Mouse (Mus musculus) limb, embryonic 11.5 days (tissue): Measurements from ENCODE around the gene Oxsm. TPM values are rescaled to one million over a fixed set of nuclear protein-coding genes. Genes with fewer than 3 reads are reported as not detected.

ENCODE experiments used
- ATAC-seq: fragments of 200-750 bp; cut with Nextera tagmentation; 2 replicates; pipeline ENCODE4 v1.8.0; 2017; ENCODE audit warnings: low read depth; ENCODE audit not compliant: insufficient number of reproducible peaks, low FRiP score, low TSS enrichment
- DNase-seq: peaks from one replicate; pipeline ENCODE4 v3.0.0-alpha.2; 2015; ENCODE audit warnings: low spot score
- H3K27ac ChIP-seq: fragments of 300-500 bp; sonication (generic); replicated peaks from 2 replicates; pipeline ENCODE4 v1.5.1; 2014; ENCODE audit warnings: low read depth, mild to moderate bottlenecking, low read length
- H3K27me3 ChIP-seq: fragments of 300-500 bp; sonication (generic); 2 replicates; pipeline ENCODE4 v1.6.1; 2014; ENCODE audit warnings: mild to moderate bottlenecking, low read length, mixed read lengths; ENCODE audit not compliant: control insufficient read depth, insufficient read depth
- H3K36me3 ChIP-seq: fragments of 300-500 bp; sonication (generic); 2 replicates; pipeline ENCODE4 v1.6.1; 2014; ENCODE audit warnings: mild to moderate bottlenecking, low read length, moderate library complexity, mixed read lengths; ENCODE audit not compliant: control insufficient read depth, insufficient read depth
- H3K4me1 ChIP-seq: fragments of 300-500 bp; sonication (generic); 2 replicates; pipeline ENCODE4 v1.6.1; 2014; ENCODE audit warnings: low read length, mixed read lengths; ENCODE audit not compliant: control insufficient read depth, insufficient read depth
- H3K4me2 ChIP-seq: fragments of 300-500 bp; sonication (generic); 2 replicates; pipeline ENCODE4 v1.6.1; 2014; ENCODE audit warnings: low read depth, mild to moderate bottlenecking, moderate library complexity; ENCODE audit not compliant: severe bottlenecking
- H3K4me3 ChIP-seq: fragments of 300-500 bp; sonication (generic); 2 replicates; pipeline ENCODE4 v1.5.1; 2014; ENCODE audit warnings: low read depth, low read length
- H3K9ac ChIP-seq: fragments of 300-500 bp; sonication (generic); 2 replicates; pipeline ENCODE4 v1.6.1; 2014; ENCODE audit warnings: mild to moderate bottlenecking, low read length
- H3K9me3 ChIP-seq: fragments of 300-500 bp; sonication (generic); 2 replicates; pipeline ENCODE4 v1.6.1; 2016; ENCODE audit warnings: low read length; ENCODE audit not compliant: control insufficient read depth
- WGBS: fragments of 180-500 bp; shearing (Covaris S2); extraction: QIAGEN DNeasy Blood & Tissue Kit; methylation state at CpG from one replicate; pipeline ENCODE4 v1.1.7; 2014; 5-methylcytosine and 5-hydroxymethylcytosine counted together
- polyA plus RNA-seq: library from polyadenylated mRNA; unstranded; fragments of >200 nt; fragmentation: Nextera tagmentation; extraction: Ambion mirVana; gene quantifications from 2 replicates; pipeline ENCODE4 v1.2.1, GENCODE M21; 2014

Oxsm gene
- polyA plus RNA-seq, 1 experiment from 2014 or later, result 1.1 TPM

GRCm38 (mm10) chr14:16195486-16195885, 54.1 kb downstream of the Oxsm start:
- 73% methylated on average over 1 of the region's 1 CpGs for WGBS
- Histone ChIP-seq H3K4me3 (no peak overlapping the region), H3K27me3 (no peaks in the 10 kb centered on the region), H3K4me1 (no peaks in the 10 kb centered on the region), H3K36me3 (no peaks in the 10 kb centered on the region), H3K9me3 (no peaks in the 10 kb centered on the region), H3K4me2 (no peak overlapping the region), H3K27ac (no peak overlapping the region), H3K9ac (no peak overlapping the region)
- ATAC-seq (no peak), DNase-seq (no peak)

GRCm38 (mm10) chr14:16194125-16194524, 55.5 kb downstream of the Oxsm start:
- Histone ChIP-seq H3K9me3 (no peaks in the 10 kb centered on the region), H3K27me3 (no peaks in the 10 kb centered on the region), H3K27ac (no peak overlapping the region), H3K4me3 (no peak overlapping the region), H3K4me2 (no peak overlapping the region), H3K9ac (no peak overlapping the region), H3K4me1 (no peaks in the 10 kb centered on the region), H3K36me3 (no peaks in the 10 kb centered on the region)
- 81% methylated on average over 1 of the region's 1 CpGs for WGBS
- DNase-seq, result no peak
- no peak for ATAC-seq

GRCm38 (mm10) chr14:16189142-16189541, 60.5 kb downstream of the Oxsm start:
- Histone ChIP-seq H3K27me3 (no peaks in the 10 kb centered on the region), H3K9ac (no peak overlapping the region), H3K27ac (no peak overlapping the region), H3K36me3 (no peaks in the 10 kb centered on the region), H3K4me2 (no peak overlapping the region), H3K4me1 (no peaks in the 10 kb centered on the region), H3K9me3 (no peaks in the 10 kb centered on the region), H3K4me3 (no peak overlapping the region)
- 100% methylated on average over 1 of the region's 1 CpGs for WGBS
- DNase-seq (no peak), ATAC-seq (no peak)

Other genes starting within 250 kb of the Oxsm start
- gene Ngly1, start 528 bp downstream of the Oxsm start, polyA plus RNA-seq, result 22.8 and 24.4 TPM in 2 replicates
- 155 and 168 TPM in 2 replicates for gene Top2b, start 115.4 kb upstream of the Oxsm start, polyA plus RNA-seq